Mouse (Mus musculus) thymus, adult 2 months (tissue): ENCODE measurements around the gene Shisa9. TPM values are rescaled to one million over a fixed set of nuclear protein-coding genes. Genes with fewer than 3 reads are reported as not detected.

Experiments used
- DNase-seq: peaks from one replicate; pipeline ENCODE4 v3.0.0; 2021
- H3K27ac ChIP-seq: fragments of 200-500 bp; 2 replicates; pipeline ENCODE4 v1.5.1; 2012; ENCODE audit warnings: low read length, control low read depth; ENCODE audit not compliant: control insufficient read depth, insufficient read depth
- H3K27me3 ChIP-seq: fragments of 200-500 bp; 2 replicates; pipeline ENCODE4 v1.6.1; 2012; ENCODE audit warnings: mild to moderate bottlenecking, low read length, moderate library complexity, mixed read lengths; ENCODE audit not compliant: control insufficient read depth, insufficient read depth
- H3K36me3 ChIP-seq: fragments of 200-500 bp; 2 replicates; pipeline ENCODE4 v1.6.1; 2012; ENCODE audit warnings: mild to moderate bottlenecking, low read length, moderate library complexity; ENCODE audit not compliant: control insufficient read depth, insufficient read depth
- H3K4me1 ChIP-seq: fragments of 200-500 bp; replicated peaks from 2 replicates; pipeline ENCODE4 v1.6.1; 2012; ENCODE audit warnings: low read length; ENCODE audit not compliant: control insufficient read depth, insufficient read depth
- H3K4me3 ChIP-seq: fragments of 200-500 bp; 2 replicates; pipeline ENCODE4 v1.5.1; 2012; ENCODE audit warnings: mild to moderate bottlenecking, low read length, control low read depth, moderate library complexity; ENCODE audit not compliant: control insufficient read depth, insufficient read depth
- CTCF ChIP-seq: fragments of 200-500 bp; IDR thresholded peaks from 2 replicates; pipeline ENCODE4 v1.5.1; 2012; ENCODE audit warnings: mild to moderate bottlenecking, control low read depth, low read length, moderate library complexity, borderline replicate concordance; ENCODE audit not compliant: control insufficient read depth, poor library complexity, insufficient read depth; ENCODE audit errors: extremely low read depth
- POLR2A ChIP-seq: fragments of 200-500 bp; IDR thresholded peaks from 2 replicates; pipeline ENCODE4 v1.6.1; 2012; ENCODE audit warnings: mild to moderate bottlenecking, low read length, control low read depth, moderate library complexity; ENCODE audit not compliant: control insufficient read depth, poor library complexity, insufficient read depth; ENCODE audit errors: extremely low read depth
- polyA plus RNA-seq: library from polyadenylated mRNA; depleted of rRNA; stranded (reverse); fragments of >200 nt; gene quantifications from 2 replicates; pipeline ENCODE4 v1.2.3, GENCODE M21; 2012; rRNA removed

The Shisa9 gene
- polyA plus RNA-seq, 1 experiment: 1.3 TPM

DNA sequence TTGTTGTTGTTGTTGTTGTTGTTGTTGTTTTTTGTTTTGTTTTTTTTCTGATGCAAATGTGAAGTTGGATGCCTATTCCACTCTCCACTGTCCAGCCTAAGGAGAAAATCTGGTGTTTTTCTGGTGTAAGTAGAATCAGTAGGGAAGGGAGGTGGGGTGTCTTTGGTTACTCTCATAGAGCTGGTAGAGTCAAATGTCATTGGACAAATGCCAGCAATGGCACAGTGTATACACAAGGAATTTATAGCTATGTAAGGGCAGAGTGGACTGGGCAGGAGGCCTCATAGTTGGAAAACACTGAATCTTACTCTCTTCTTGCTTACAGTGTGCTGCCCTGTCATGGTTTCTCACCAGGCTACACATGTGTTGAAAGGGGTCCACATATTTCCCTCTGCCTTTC lies 325.9 kb downstream of the Shisa9 start:
- no peak for DNase-seq
- H3K4me3 ChIP-seq: no peak overlapping the region
- no peak overlapping the region for H3K27ac ChIP-seq
- no peaks in the 10 kb centered on the region for H3K27me3 ChIP-seq
- no peaks in the 10 kb centered on the region for H3K4me1 ChIP-seq
- H3K36me3 ChIP-seq: no peaks in the 10 kb centered on the region
- no peak for TF ChIP-seq CTCF
- TF ChIP-seq POLR2A: no peak

DNA sequence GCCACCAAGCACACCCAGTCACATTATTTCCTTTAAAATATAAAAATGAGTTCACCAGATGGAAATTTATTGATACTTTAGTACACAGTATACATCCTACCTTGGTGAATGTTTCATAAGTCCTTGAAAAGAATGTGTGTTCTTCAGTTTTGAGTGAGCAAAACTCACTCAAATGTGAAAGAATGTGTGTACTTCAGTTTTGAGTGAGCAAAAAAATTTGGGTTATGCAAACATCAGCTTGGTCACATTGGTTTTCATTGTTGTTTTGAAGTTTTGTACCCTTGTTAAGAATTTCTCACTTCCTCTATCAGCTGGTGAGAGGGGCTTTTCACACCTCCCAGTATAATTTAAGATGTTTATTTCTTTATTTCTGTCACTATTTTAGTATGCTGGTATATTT lies 331.7 kb downstream of the Shisa9 start:
- Histone ChIP-seq H3K36me3 (no peaks in the 10 kb centered on the region), H3K4me1 (no peaks in the 10 kb centered on the region), H3K27ac (no peak overlapping the region), H3K27me3 (no peaks in the 10 kb centered on the region), H3K4me3 (no peak overlapping the region)
- TF ChIP-seq CTCF (no peak), POLR2A (no peak)
- DNase-seq: no peak

Other genes with a start within 250 kb of the Shisa9 start
- gene Cpped1, start 74.7 kb upstream of the Shisa9 start, polyA plus RNA-seq: 9.7 and 10.9 TPM in 2 replicates